Mouse (Mus musculus) naive thymus-derived CD4-positive, alpha-beta T cell, adult 2 months (primary cell): ENCODE results near the gene Grik3.

Experiments
- DNase-seq: peaks from one replicate; pipeline ENCODE4 v3.0.0-alpha.2; 2011; ENCODE audit warnings: low read depth

The Grik3 gene

GRCm38 (mm10) chr4:125644581-125645568 is 154.4 kb downstream of the Grik3 start:
- no peak for DNase-seq

- no peak for DNase-seq
Observed at GRCm38 (mm10) chr4:125651676-125652246, 161.3 kb downstream of the Grik3 start.

GRCm38 (mm10) chr4:125656031-125656430 is 165.5 kb downstream of the Grik3 start:
- no peak for DNase-seq

- no peak for DNase-seq
Observed at GRCm38 (mm10) chr4:125658376-125658775, 167.9 kb downstream of the Grik3 start.

DNA sequence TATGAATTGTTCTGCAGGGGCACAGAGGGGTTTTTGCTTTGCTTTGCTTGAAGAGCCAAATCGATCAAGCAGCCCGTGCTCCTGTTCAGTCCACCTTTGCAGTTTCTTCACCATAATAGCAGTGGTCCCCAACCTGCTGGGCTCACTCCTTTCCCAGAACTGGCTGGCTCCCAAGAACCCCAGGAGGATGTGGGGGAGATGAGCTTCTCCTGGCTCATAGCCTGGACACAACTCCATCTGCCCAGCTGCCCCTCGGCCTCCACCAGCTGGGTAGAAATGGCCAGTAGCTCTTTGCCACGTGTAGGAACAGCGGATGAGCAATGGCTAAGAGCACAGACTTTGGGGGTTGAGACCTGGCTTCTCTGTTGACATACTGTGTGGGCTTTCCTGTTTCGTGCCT is 171.5 kb downstream of the Grik3 start:
- DNase-seq: no peak

- DNase-seq: no peak
Observed at GRCm38 (mm10) chr4:125663262-125663661, 172.8 kb downstream of the Grik3 start.

- DNase-seq: no peak
Observed at GRCm38 (mm10) chr4:125665955-125666354, 175.5 kb downstream of the Grik3 start.

GRCm38 (mm10) chr4:125682007-125682406 is 191.5 kb downstream of the Grik3 start:
- no peak for DNase-seq

DNA sequence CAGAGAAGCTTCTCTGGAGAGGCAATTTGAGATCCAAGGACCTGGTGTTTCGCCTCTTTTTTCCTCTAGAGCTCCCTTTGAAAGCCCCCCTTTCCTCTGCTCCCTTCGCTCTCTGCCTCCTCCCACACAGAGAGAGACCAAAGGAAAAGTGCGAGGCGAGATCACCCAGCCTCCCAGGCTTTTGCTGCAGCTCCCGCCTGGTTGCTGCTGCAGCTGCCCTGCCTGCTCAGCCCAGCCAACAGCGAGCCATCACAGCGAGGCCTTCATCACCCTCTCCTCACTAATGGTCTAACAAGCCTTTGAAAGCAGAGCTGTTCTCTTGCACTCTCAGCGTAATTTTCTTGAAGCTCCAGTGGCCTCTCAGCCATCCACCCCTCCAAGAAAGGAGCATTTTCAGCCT is 196.6 kb downstream of the Grik3 start:
- no peak for DNase-seq

GRCm38 (mm10) chr4:125695431-125695830 is 204.9 kb downstream of the Grik3 start:
- DNase-seq: no peak

GRCm38 (mm10) chr4:125696182-125696939 is 205.9 kb downstream of the Grik3 start:
- DNase-seq: no peak

DNA sequence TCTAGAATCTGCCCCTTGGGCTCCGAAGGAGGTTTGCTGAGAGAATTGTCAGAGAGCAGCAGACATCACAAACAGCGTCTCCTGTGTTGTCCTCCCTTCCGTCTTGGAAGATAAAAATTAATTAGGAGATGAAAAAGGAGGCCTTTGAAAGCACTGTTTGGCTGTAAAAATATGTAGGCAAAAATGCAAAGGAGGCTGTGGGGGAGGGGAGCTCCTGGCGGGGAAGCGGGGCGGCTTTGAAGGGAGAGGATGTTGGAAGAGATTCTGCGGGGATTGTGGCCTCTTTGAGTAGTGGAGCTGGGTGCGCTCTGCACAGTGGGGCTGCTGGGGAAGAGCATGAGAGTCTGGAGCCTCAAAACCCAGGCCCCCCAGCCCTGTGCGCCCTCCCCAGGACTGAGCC is 207.1 kb downstream of the Grik3 start:
- DNase-seq: no peak

DNA sequence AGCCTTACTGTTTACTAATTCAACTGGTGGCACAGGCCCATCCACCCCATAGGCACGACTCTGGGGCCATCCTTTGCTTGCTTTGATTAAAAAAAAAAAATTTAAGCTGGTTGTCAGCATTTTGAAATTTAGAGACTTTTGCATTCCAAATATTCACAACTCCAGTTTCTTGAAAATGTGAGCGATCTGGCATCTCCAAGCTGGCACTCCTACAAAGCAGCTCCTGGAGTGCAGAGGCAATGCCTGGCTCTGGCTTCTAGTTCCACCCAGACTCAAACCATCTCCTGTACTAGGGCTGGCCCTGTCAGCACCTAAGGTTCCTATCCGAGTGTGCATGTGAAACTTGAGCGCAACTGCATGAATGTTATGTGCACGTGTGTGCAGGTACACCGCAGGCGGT is 208.6 kb downstream of the Grik3 start:
- no peak for DNase-seq

GRCm38 (mm10) chr4:125700331-125700730 is 209.8 kb downstream of the Grik3 start:
- DNase-seq: no peak

DNA sequence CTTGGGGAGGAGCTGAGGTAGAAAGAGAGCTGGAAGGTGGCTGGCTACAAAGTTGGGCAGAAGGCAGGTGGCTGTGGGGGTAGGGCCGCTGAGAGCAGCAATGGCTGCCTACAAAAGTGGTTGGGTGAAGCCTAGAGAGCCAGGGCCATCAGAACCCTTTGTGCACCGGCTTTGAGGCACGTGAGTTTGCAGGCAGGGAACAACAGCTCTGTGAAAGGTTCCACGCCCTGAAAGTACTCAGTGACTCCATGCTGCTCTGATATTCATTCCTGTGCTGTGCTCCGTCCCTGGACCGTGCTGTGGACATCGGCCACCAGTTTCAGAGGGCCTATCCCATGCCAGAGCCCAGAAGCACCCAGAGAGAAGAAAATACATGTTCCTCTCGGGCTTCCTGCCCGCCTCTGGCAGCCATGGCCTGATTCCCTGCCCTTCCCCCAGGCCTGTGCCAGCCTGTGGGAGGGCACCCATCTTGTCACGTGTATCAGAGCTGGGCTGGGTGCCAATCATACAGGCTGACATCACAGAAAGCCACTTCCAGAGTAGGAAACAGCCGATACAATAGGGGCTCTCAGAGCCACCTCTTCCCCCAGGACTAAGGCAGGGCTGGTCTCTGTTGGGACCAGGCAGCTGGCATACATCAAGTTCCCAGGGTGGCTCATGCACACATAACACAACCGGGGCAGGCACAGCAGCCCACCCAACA is 212.3 kb downstream of the Grik3 start:
- DNase-seq: no peak

- peak; percentile 4 for DNase-seq
Observed at GRCm38 (mm10) chr4:125703310-125703690, 212.8 kb downstream of the Grik3 start.

- no peak for DNase-seq
Observed at GRCm38 (mm10) chr4:125705746-125706145, 215.2 kb downstream of the Grik3 start.

DNA sequence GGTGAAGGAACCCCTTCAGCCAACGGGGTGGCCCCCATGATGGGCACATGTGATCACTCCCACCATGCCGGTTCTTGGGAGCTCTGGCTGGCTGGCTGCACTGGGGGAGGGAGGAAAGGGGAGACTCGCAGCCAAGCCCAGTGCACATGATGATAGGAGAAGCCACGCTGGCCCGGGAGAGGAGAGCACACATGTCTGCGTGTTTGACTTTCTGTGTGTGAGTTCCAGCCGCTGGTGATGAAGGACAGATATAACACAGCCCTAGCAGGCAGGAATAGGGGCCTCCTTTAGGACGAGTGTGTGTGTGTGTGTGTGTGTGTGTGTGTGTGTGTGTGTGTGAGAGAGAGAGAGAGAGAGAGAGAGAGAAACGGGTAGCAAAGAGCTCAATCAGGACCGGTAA is 219.2 kb downstream of the Grik3 start:
- DNase-seq: no peak

GRCm38 (mm10) chr4:125717881-125718280 is 227.4 kb downstream of the Grik3 start:
- DNase-seq: no peak

- no peak for DNase-seq
Observed at GRCm38 (mm10) chr4:125718429-125719140, 228.1 kb downstream of the Grik3 start.

DNA sequence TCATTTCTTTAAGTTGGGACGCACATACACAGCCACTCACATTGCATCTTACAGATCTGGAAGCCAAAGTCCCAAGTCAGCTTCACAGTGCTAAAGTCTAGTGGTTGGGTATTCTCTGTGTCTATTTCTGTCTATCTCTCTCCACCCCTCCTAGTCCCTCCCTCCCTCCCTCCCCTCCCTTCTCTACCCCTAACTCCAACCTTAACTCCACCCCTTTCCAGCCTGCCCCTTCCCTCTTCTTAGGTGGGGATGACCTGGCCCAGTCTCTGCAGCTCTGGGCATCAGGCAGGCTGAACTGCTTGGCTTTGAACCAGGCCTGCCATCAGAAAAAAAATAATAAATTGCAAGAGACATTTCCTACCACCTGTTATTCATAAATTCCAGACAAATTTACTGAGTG is 235.7 kb downstream of the Grik3 start:
- DNase-seq: no peak
